Mouse (Mus musculus) heart, adult 2 months (tissue): ENCODE measurements around the gene Fmo9.

ENCODE experiments used
- CTCF ChIP-seq: fragments of 200-600 bp; IDR thresholded peaks from 2 replicates; pipeline ENCODE4 v1.8.1; 2022; ENCODE audit warnings: antibody characterized with exemption, mild to moderate bottlenecking, moderate library complexity
- POLR2A ChIP-seq: fragments of 200-500 bp; IDR thresholded peaks from 2 replicates; pipeline ENCODE4 v1.6.1; 2011; ENCODE audit warnings: mild to moderate bottlenecking, low read depth, low read length, control low read depth; ENCODE audit not compliant: insufficient read depth

DNA sequence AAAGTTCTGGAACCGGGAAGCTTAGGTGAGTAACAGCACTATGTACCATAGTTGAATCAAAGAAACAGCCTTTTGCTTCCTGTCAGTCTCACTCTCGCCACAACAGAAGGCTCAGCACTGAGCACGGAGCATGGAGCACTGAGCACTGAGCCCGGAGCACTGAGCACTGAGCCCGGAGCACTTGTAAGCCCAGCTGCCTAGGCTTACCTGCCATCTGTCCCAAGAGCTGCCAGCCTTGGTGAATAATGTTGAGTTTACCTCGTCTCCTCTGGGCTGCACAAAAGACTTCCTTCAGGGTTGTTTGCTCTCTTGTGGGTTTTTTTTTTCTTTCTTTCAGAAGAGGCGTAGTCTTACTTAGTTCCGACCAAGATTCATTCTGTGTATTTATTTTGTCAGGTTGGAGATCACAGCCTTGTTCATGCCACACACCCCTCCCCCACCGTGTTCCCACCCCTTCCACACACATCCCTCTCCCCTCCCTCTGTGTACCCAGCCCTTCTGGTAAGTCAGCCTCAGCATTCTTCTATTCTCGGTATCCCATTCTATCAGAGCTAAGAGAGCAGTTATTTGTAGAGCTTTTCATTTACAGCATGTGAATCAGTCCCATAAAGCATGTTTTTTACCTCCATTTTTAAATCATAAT, 20.7 kb upstream of the Fmo9 start:
- TF ChIP-seq CTCF = no peak
- no peak for TF ChIP-seq POLR2A
